Mouse (Mus musculus): ENCODE results near the gene Vat1. TPM values are rescaled to one million over a fixed set of nuclear protein-coding genes. Genes with fewer than 3 reads are reported as not detected.

Vat1 gene
- polyA plus RNA-seq, 1 experiment from 2014 or later, result 62.9 TPM

DNA sequence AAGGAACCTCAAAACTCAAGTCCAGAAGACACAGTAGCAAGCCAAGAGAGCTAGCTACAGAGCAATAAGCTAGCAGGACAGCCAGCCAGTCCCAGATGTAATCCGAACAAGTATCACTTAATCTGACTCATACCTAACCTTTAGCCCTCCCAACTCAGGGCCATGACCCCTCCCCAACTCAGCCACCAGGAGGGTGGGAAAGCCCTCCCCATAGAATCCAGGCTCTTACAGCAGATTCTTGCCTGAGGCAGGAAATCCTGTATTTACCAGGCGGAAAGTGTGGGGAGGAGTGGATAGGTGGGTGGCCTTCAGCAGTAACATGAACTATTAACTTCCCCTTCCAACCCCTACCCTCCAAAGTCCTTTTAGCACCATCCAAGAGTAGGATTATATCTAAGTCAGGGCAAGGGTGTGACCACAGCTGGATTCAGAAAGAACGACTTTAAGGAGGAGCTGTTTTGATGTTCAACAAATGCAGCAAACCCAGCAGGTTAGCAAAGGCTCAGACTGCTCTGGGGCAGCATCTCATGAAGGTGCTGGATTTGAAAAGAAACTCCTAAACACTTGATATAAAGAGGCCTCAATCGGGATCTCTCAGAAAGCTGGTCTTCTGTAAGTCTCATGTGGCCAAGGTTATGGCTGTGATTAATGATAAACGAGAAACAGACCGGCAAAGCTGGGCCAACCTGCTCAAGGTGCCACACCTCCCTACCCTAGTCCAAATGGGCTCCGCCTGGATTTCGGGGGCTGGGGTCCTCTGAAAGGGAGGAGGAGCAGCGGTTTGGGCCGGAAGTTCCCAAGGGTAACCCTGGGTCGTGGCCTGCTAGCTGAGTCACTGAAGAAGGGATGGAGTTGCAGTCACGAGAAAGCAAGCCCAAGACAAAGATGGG, 1.6 kb downstream of the Vat1 start, which contains the start of gene Rnd2:
Gene Rnd2 (plus strand): TSS at position 789 of the 890 bp plus-strand sequence.
- H3K36me3 ChIP-seq (replicated peaks), result peaks cover 30% of the 10 kb centered on the region
- 17% methylated on average over 12 of the region's 12 CpGs for WGBS
- peaks cover 9% of the 10 kb centered on the region; the same call in 1 of the 2 replicates for H3K27me3 ChIP-seq
- no peaks in the 10 kb centered on the region for H3K9me3 ChIP-seq
- H3K27ac ChIP-seq, result peak within 1 kb of the TSS; percentile 88
- H3K4me2 ChIP-seq, result peak within 1 kb of the TSS; percentile 88
- no peak for ATAC-seq (ENCODE audit: low FRiP score)
- peak within 1 kb of the TSS; percentile 75 for H3K9ac ChIP-seq
- H3K4me3 ChIP-seq (replicated peaks), result peak within 1 kb of the TSS; percentile 83
- peaks cover 62% of the 10 kb centered on the region for H3K4me1 ChIP-seq

DNA sequence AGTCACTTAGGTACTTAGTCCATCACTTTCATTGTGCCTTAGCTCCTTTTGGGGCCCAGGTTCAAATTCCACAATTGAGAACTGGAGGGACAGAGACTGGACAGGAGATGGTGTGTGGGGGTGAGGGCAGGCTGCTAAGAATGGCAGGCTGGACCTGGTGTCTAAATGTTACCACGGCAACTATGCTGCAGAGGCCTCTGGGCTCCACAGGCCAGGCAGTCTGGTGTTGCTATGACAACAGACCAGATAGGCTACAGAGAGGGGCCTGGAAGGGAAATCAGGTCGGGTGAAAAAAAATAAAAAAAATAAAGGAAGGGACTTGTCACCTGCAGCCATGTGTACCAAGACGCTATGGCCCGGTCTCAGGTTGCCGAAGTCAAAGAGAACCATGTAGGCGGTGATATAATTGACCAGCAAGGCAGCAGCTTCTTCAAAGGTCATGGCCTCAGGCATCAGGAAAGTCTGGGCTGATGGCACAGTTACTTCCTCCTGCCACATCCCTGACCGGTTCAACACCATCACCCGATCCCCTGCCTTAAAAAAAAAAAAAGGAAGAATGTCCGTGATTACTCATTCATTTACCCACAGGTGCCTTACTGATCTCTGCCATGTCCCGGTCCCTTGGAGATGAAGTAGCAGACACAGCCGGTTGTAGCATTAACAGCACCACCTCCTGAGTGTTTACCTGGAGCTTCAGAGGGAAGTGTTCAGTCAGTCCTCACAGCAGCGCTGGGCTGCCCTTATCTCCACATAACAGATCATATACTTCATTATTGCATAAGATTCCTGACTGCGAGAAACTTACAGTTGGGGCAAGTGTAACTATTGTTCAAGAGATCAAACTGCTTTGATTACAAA, 3.2 kb downstream of the Vat1 start:
- peak; percentile 61; the same call in 1 of the 2 replicates for ATAC-seq (ENCODE audit: low FRiP score)
- Histone ChIP-seq H3K9ac (peak overlapping the region; percentile 25; the same call in 1 of the 2 replicates), H3K9me3 (no peaks in the 10 kb centered on the region), H3K4me1 (peaks cover 54% of the 10 kb centered on the region), H3K36me3 (replicated peaks) (peaks cover 46% of the 10 kb centered on the region), H3K27ac (peak overlapping the region; percentile 36; the same call in 1 of the 2 replicates), H3K4me2 (peak overlapping the region; percentile 88), H3K4me3 (replicated peaks) (peak overlapping the region; percentile 83), H3K27me3 (peaks cover 9% of the 10 kb centered on the region; the same call in 1 of the 2 replicates)
- WGBS, result 40% methylated on average over 13 of the region's 13 CpGs

DNA sequence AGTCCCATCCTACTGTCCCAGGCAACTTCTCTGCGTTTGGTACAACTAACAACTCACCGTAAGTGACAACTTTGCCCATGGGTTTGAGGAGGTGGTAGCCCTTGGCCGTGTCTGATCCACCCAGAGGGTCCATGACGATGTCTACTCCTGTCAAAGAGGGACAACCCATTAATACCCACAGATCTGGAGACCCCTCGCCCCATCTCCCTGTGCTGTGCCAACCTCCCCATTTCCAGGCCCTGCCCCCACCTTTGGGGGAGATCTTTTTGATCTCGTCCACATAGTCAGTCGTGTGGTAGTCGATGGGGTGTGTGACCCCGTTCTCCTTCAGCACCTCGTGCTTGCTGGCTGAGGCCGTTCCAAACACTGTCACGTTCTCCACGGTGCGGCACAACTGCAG, 3.9 kb downstream of the Vat1 start:
- H3K9me3 ChIP-seq, result no peaks in the 10 kb centered on the region
- H3K27me3 ChIP-seq, result peaks cover 9% of the 10 kb centered on the region; the same call in 1 of the 2 replicates
- H3K36me3 ChIP-seq (replicated peaks), result peaks cover 48% of the 10 kb centered on the region
- 0 out of 2 replicates have a peak, but pooled peaks have one; percentile 1 for ATAC-seq (ENCODE audit: low FRiP score)
- WGBS, result 78% methylated on average over 14 of the region's 14 CpGs
- no peak overlapping the region for H3K4me3 ChIP-seq (replicated peaks)
- H3K4me1 ChIP-seq, result peaks cover 48% of the 10 kb centered on the region
- H3K9ac ChIP-seq, result peak overlapping the region; percentile 25; the same call in 1 of the 2 replicates
- peak overlapping the region; percentile 36; the same call in 1 of the 2 replicates for H3K27ac ChIP-seq
- peak overlapping the region; percentile 88 for H3K4me2 ChIP-seq

DNA sequence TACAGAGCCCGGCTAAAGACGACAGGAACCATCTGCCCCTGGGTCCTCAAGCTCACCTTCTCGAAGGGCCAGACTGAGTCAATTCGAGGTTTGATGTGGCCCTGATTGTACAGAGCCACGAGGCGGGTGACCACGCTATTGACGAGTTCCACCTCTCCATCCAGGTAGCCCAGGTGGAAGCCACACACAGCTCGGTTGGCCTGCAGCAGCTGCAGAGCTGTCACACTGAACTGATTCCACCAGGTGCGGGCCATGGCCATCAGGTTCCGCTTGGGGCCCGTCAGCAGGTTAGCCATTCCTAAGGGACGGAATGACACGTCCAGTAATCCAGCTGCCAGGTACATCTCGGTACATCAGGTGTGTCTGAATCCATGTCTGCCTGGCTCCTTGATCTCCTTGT, 5.7 kb downstream of the Vat1 start:
- no peak overlapping the region for H3K9ac ChIP-seq
- ATAC-seq (ENCODE audit: low FRiP score), result no peak
- peaks cover 39% of the 10 kb centered on the region for H3K4me1 ChIP-seq
- peaks cover 5% of the 10 kb centered on the region; the same call in 1 of the 2 replicates for H3K27me3 ChIP-seq
- no peaks in the 10 kb centered on the region for H3K9me3 ChIP-seq
- H3K4me2 ChIP-seq, result no peak overlapping the region
- 90% methylated on average over 15 of the region's 15 CpGs for WGBS
- H3K27ac ChIP-seq, result no peak overlapping the region
- peaks cover 49% of the 10 kb centered on the region for H3K36me3 ChIP-seq (replicated peaks)
- H3K4me3 ChIP-seq (replicated peaks), result no peak overlapping the region

DNA sequence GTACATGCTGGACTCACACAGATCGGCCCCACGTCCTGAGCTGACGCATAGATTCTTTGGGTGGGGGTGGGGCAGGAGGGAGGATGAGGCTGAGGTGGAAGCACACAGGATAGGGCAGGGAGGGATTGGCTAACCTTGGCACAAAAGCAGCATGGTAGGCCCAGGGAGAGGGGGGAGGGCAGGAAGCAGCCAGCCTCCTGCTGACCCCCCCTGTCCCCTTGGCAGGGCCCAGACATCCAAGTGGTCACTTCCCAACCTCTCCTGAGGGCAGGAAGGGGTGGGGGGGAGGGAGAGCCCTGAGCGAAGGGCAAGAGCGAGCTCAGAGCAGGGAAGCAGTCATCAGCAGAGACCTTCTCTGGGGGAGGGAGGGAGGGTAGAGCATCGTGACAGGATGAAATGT, 6.3 kb downstream of the Vat1 start:
- H3K4me2 ChIP-seq, result no peak overlapping the region
- peaks cover 49% of the 10 kb centered on the region for H3K36me3 ChIP-seq (replicated peaks)
- H3K9ac ChIP-seq, result no peak overlapping the region
- peaks cover 38% of the 10 kb centered on the region for H3K4me1 ChIP-seq
- ATAC-seq (ENCODE audit: low FRiP score), result no peak
- no peak overlapping the region for H3K27ac ChIP-seq
- WGBS, result 39% methylated on average over 4 of the region's 6 CpGs
- H3K4me3 ChIP-seq (replicated peaks), result no peak overlapping the region
- no peaks in the 10 kb centered on the region for H3K9me3 ChIP-seq
- peaks cover under 1% of the 10 kb centered on the region; the same call in 1 of the 2 replicates for H3K27me3 ChIP-seq

DNA sequence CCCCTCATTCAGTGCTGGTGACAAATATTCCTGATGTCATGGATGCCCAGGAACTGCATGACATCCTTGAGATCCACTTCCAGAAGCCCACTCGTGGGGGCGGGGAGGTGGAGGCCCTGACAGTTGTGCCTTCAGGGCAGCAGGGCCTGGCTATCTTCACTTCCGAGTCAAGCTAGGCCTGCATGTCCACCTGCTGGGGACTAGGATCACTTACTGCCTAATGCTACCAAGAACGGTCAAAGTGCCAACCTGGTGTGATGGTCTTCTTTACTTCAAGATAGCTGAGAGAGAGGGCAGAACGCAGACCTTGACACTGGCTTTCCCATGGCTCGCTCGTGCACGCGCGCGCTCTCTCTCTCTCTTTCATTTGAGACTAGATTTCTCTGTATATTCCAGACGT, 7.8 kb downstream of the Vat1 start:
- 87% methylated on average over 12 of the region's 12 CpGs for WGBS
- H3K27me3 ChIP-seq, result no peaks in the 10 kb centered on the region
- H3K4me3 ChIP-seq (replicated peaks), result no peak overlapping the region
- no peaks in the 10 kb centered on the region for H3K9me3 ChIP-seq
- H3K36me3 ChIP-seq (replicated peaks), result peaks cover 49% of the 10 kb centered on the region
- no peak overlapping the region for H3K27ac ChIP-seq
- no peak for ATAC-seq (ENCODE audit: low FRiP score)
- H3K4me2 ChIP-seq, result no peak overlapping the region
- H3K9ac ChIP-seq, result no peak overlapping the region
- peaks cover 27% of the 10 kb centered on the region for H3K4me1 ChIP-seq

DNA sequence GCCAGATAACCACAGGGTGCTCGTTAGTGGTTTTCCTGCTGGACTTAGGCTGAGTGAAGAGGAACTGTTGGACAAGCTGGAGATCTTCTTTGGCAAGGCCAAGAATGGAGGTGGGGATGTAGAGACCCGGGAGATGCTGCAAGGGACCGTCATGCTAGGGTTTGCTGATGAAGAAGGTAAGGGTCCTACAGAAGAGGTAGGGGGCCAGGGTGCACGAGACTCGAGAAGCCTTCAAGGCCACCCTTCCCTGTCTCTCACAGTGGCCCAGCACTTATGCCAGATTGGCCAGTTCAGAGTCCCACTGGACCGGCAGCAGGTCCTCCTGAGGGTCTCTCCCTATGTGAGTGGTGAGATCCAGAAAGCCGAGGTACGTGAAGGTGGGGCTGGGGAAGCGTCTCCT, 8.4 kb downstream of the Vat1 start:
- H3K27me3 ChIP-seq, result no peaks in the 10 kb centered on the region
- 92% methylated on average over 9 of the region's 9 CpGs for WGBS
- H3K9me3 ChIP-seq, result no peaks in the 10 kb centered on the region
- no peak overlapping the region for H3K27ac ChIP-seq
- peaks cover 21% of the 10 kb centered on the region for H3K4me1 ChIP-seq
- no peak overlapping the region for H3K4me3 ChIP-seq (replicated peaks)
- H3K36me3 ChIP-seq (replicated peaks), result peaks cover 49% of the 10 kb centered on the region
- no peak for ATAC-seq (ENCODE audit: low FRiP score)
- no peak overlapping the region for H3K4me2 ChIP-seq
- H3K9ac ChIP-seq, result no peak overlapping the region

DNA sequence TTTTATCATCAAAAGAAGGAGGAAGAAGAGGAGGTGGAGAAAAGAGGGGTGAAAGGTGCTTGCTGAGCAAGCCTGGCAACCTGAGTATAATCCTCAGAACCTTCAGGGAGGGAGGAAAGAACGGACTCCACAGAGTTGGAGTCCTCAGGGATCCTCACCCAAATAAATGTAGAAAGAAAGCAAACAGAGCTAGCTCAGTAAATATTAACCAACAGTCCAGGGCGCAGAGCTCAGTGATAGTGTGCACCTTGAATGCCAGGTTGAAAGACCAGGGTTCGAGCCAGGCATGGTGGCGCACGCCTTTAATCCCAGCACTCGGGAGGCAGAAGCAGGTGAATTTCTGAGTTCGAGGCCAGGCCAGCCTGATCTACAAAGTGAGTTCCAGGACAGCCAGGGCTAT, 10.4 kb downstream of the Vat1 start:
- no peaks in the 10 kb centered on the region for H3K27me3 ChIP-seq
- H3K4me3 ChIP-seq (replicated peaks), result no peak overlapping the region
- peaks cover 31% of the 10 kb centered on the region for H3K36me3 ChIP-seq (replicated peaks)
- 94% methylated on average over 7 of the region's 7 CpGs for WGBS
- H3K4me1 ChIP-seq, result peaks cover 13% of the 10 kb centered on the region
- H3K27ac ChIP-seq, result no peak overlapping the region
- ATAC-seq (ENCODE audit: low FRiP score), result no peak
- no peak overlapping the region for H3K9ac ChIP-seq
- H3K9me3 ChIP-seq, result no peaks in the 10 kb centered on the region
- H3K4me2 ChIP-seq, result no peak overlapping the region

DNA sequence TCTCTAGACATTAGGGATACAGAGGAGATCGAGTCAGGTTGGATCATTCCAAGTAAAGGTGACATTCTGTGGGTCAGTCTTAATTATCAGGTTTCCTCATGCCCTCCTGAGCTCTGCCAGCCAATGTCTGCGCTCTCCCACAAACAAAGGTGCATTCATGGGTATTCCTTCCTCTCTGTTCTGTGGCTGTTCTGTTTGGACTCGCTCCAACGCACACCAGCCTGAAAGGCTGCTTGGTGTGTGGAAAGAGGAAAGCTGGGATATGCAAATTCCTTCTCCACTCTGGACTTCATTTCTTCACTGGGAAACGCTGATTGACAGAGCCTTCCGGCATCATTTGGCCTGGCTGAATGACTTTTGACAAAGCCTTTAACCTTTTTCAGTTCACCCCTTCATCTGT, 11.3 kb downstream of the Vat1 start:
- WGBS, result 23% methylated on average over 6 of the region's 6 CpGs
- no peak overlapping the region for H3K9ac ChIP-seq
- H3K27ac ChIP-seq, result peak overlapping the region; percentile 21
- H3K36me3 ChIP-seq (replicated peaks), result peaks cover 22% of the 10 kb centered on the region
- H3K27me3 ChIP-seq, result no peaks in the 10 kb centered on the region
- H3K4me2 ChIP-seq, result peak overlapping the region; percentile 6; the same call in 1 of the 2 replicates
- no peak overlapping the region for H3K4me3 ChIP-seq (replicated peaks)
- no peaks in the 10 kb centered on the region for H3K9me3 ChIP-seq
- H3K4me1 ChIP-seq, result peaks cover 9% of the 10 kb centered on the region
- peak; percentile 55; the same call in 1 of the 2 replicates for ATAC-seq (ENCODE audit: low FRiP score)

DNA sequence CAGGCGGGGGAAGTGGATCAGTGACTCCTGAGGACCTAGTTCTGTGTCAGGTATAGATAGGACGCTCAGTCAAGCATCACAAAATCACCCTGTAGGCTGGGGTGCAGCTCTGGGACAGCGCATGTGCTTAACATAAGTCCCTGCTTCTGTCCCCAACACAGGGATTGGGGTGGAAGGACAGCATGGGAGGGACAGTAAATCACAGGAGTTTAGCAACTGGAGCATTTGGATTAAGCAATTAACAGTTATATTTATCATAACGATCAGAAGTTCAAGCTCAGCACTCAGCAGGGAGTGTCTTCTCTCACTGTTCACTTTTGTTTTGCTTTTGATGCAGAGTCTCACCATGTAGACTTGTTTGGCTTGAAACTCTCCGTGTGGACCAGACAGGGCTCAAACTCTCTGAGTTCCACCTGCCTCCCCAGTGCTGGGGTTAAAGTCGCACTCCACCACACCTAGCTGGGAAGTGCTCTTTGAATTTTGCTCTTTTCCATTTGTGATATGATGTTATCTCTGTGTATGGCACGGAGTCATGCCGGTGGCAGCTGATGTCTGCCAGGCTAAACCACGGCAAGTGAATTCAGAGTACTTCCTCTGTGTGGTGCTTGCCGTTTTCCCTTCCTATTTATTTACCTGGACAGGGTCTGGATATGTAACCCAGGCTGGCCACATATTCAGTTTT, 13.8 kb downstream of the Vat1 start:
- H3K36me3 ChIP-seq (replicated peaks), result peaks cover 2% of the 10 kb centered on the region; the same call in 1 of the 2 replicates
- no peak overlapping the region for H3K4me3 ChIP-seq (replicated peaks)
- peaks cover 9% of the 10 kb centered on the region for H3K4me1 ChIP-seq
- H3K4me2 ChIP-seq, result no peak overlapping the region
- no peak overlapping the region for H3K9ac ChIP-seq
- ATAC-seq (ENCODE audit: low FRiP score), result no peak
- H3K27me3 ChIP-seq, result no peaks in the 10 kb centered on the region
- WGBS, result 73% methylated on average over 10 of the region's 10 CpGs
- no peak overlapping the region for H3K27ac ChIP-seq
- no peaks in the 10 kb centered on the region for H3K9me3 ChIP-seq

DNA sequence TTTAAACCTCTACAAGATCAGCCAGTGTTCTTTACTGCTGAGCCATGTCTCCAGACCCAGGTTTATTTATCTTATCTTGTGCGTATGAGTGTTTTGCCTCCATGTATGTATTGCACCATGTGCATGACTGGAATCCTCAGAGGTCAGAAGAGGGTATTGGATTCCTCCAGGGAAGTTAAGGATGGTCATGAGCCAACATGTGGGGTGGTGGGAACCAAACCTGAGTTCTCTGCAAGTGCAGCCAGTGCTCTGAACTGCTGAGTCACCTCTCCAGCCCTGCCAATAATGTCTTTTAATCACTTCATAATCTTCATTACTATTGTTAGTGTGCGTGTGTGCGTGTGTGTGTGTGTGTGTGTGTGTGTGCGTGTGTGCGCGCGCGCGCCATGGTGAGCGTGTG, 14.5 kb downstream of the Vat1 start:
- WGBS, result 95% methylated on average over 10 of the region's 10 CpGs
- no peak overlapping the region for H3K9ac ChIP-seq
- ATAC-seq (ENCODE audit: low FRiP score), result no peak
- H3K9me3 ChIP-seq, result no peaks in the 10 kb centered on the region
- H3K27ac ChIP-seq, result no peak overlapping the region
- H3K4me2 ChIP-seq, result no peak overlapping the region
- peaks cover 9% of the 10 kb centered on the region for H3K4me1 ChIP-seq
- no peak overlapping the region for H3K4me3 ChIP-seq (replicated peaks)
- H3K36me3 ChIP-seq (replicated peaks), result no peaks in the 10 kb centered on the region
- no peaks in the 10 kb centered on the region for H3K27me3 ChIP-seq
